Mouse (Mus musculus) forebrain, embryonic 14.5 days (tissue): Measurements from ENCODE around the gene Akap2. TPM values are rescaled to one million over a fixed set of nuclear protein-coding genes. Genes with fewer than 3 reads are reported as not detected.

Experiments
- ATAC-seq: fragments of 200-750 bp; cut with Nextera tagmentation; 2 replicates; pipeline ENCODE4 v1.8.0; 2017; ENCODE audit warnings: mild to moderate bottlenecking, moderate library complexity
- DNase-seq: peaks from one replicate; pipeline ENCODE4 v3.0.0-alpha.2; 2015; ENCODE audit warnings: low spot score
- H3K27ac ChIP-seq: fragments of 300-500 bp; sonication (generic); 2 replicates; pipeline ENCODE4 v1.5.1; 2014; ENCODE audit warnings: low read depth, mild to moderate bottlenecking, control low read depth, low read length, moderate library complexity
- H3K27me3 ChIP-seq: fragments of 300-500 bp; sonication (generic); replicated peaks from 2 replicates; pipeline ENCODE4 v1.6.1; 2014; ENCODE audit warnings: low read length, control low read depth, mixed read lengths; ENCODE audit not compliant: control insufficient read depth, insufficient read depth
- H3K36me3 ChIP-seq: fragments of 300-500 bp; sonication (generic); 2 replicates; pipeline ENCODE4 v1.6.1; 2014; ENCODE audit warnings: low read length, control low read depth; ENCODE audit not compliant: control insufficient read depth, insufficient read depth
- H3K4me1 ChIP-seq: fragments of 300-500 bp; sonication (generic); 2 replicates; pipeline ENCODE4 v1.6.1; 2014; ENCODE audit warnings: antibody characterized with exemption, low read length, control low read depth; ENCODE audit not compliant: control insufficient read depth, insufficient read depth
- H3K4me2 ChIP-seq: fragments of 300-500 bp; sonication (generic); 2 replicates; pipeline ENCODE4 v1.6.1; 2014; ENCODE audit warnings: mild to moderate bottlenecking, control low read depth, low read length
- H3K4me3 ChIP-seq: fragments of 300-500 bp; sonication (generic); 2 replicates; pipeline ENCODE4 v1.5.1; 2014; ENCODE audit warnings: low read depth, low read length, control low read depth
- H3K9ac ChIP-seq: fragments of 300-500 bp; sonication (generic); 2 replicates; pipeline ENCODE4 v1.6.1; 2014; ENCODE audit warnings: mild to moderate bottlenecking, low read length, control low read depth, moderate library complexity
- H3K9me3 ChIP-seq: fragments of 300-500 bp; sonication (generic); replicated peaks from 2 replicates; pipeline ENCODE4 v1.6.1; 2016; ENCODE audit warnings: low read length, control low read depth, mixed read lengths; ENCODE audit not compliant: control insufficient read depth
- WGBS: fragments of 180-500 bp; shearing (Covaris S2); extraction: QIAGEN DNeasy Blood & Tissue Kit; methylation state at CpG from one replicate; pipeline ENCODE4 v1.1.7; 2014; 5-methylcytosine and 5-hydroxymethylcytosine counted together
- polyA plus RNA-seq: library from polyadenylated mRNA; unstranded; fragments of >200 nt; fragmentation: Nextera tagmentation; extraction: Ambion mirVana; gene quantifications from 2 replicates; pipeline ENCODE4 v1.2.1, GENCODE M21; 2014

The Akap2 gene
- polyA plus RNA-seq, 1 experiment from 2014 or later, result 5.0 TPM

DNA sequence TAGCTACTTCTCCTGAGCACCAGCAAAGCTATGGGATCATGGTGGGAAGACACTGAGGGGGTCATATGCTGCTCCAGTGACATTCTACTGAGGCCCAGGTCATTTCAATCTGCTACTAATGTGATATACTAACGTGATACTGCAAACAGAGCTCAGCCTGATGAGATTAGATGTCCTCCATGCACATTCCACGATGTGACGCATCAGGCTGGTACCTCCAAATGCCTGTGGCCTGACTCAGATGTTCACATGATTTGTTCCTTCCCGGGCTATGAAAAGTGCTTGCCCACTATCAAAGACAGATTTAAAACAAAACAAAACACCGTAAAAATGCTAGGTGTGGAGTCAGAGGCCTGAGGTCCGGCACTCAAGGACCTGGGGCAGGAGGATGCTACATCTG, 87.4 kb downstream of the Akap2 start:
- H3K4me3 ChIP-seq, result no peak overlapping the region
- WGBS, result 84% methylated on average over 6 of the region's 6 CpGs
- no peaks in the 10 kb centered on the region for H3K36me3 ChIP-seq
- DNase-seq (no peak), ATAC-seq (no peak)
- no peak overlapping the region for H3K4me2 ChIP-seq
- H3K27ac ChIP-seq, result no peak overlapping the region
- no peaks in the 10 kb centered on the region for H3K27me3 ChIP-seq
- H3K4me1 ChIP-seq, result no peaks in the 10 kb centered on the region
- H3K9me3 ChIP-seq, result no peaks in the 10 kb centered on the region
- no peak overlapping the region for H3K9ac ChIP-seq

GRCm38 (mm10) chr4:57809449-57809848, 92.0 kb downstream of the Akap2 start:
- Histone ChIP-seq H3K27ac (no peak overlapping the region), H3K9ac (no peak overlapping the region), H3K4me3 (no peak overlapping the region), H3K4me1 (no peaks in the 10 kb centered on the region), H3K36me3 (no peaks in the 10 kb centered on the region), H3K9me3 (no peaks in the 10 kb centered on the region), H3K27me3 (no peaks in the 10 kb centered on the region), H3K4me2 (no peak overlapping the region)
- DNase-seq (no peak), ATAC-seq (no peak)
- 92% methylated on average over 4 of the region's 4 CpGs for WGBS

- no peaks in the 10 kb centered on the region for H3K4me1 ChIP-seq
- H3K9me3 ChIP-seq, result no peaks in the 10 kb centered on the region
- ATAC-seq (no peak), DNase-seq (no peak)
- no peak overlapping the region for H3K9ac ChIP-seq
- no peak overlapping the region for H3K4me3 ChIP-seq
- no peak overlapping the region for H3K27ac ChIP-seq
- H3K4me2 ChIP-seq, result no peak overlapping the region
- no peaks in the 10 kb centered on the region for H3K27me3 ChIP-seq
- H3K36me3 ChIP-seq, result no peaks in the 10 kb centered on the region
- 82% methylated on average over 1 of the region's 1 CpGs for WGBS
These were observed 94.6 kb downstream of the Akap2 start for GRCm38 (mm10) chr4:57812075-57812474.

DNA sequence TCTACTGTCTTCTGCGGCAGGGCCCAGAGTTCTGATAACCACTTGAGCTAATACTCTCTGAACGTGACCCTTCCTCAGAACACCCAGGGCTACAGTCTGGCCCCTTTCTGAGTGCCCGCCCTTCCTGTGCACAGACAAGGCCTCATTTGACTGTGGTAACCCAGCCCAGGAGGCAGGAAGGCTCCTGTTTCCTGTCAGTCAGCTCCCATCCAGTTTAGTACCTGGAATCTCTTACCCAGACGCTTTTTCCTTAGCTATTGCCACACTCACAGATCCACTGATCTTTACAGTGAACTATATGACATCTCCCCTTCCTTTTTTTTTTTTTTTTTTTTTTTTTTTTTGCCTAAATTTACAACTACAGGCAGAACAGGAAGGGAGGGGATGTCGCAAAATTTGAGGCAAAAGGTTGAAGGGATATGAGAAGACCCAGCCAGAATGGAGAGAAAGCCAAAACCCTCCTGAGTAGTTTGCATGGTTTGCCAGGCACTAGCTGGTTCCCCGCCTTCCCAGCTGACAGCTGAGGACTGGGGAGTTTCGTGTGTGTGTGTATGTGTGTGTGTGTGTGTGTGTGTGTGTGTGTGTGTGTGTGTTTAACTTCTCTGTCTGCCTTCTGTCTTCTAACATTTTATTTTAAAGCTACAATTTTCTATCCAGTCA, 95.6 kb downstream of the Akap2 start:
- Histone ChIP-seq H3K9me3 (no peaks in the 10 kb centered on the region), H3K4me1 (no peaks in the 10 kb centered on the region), H3K4me2 (no peak overlapping the region), H3K36me3 (no peaks in the 10 kb centered on the region), H3K9ac (no peak overlapping the region), H3K27ac (no peak overlapping the region), H3K4me3 (no peak overlapping the region), H3K27me3 (no peaks in the 10 kb centered on the region)
- 57% methylated on average over 7 of the region's 7 CpGs for WGBS
- DNase-seq (no peak), ATAC-seq (no peak)

DNA sequence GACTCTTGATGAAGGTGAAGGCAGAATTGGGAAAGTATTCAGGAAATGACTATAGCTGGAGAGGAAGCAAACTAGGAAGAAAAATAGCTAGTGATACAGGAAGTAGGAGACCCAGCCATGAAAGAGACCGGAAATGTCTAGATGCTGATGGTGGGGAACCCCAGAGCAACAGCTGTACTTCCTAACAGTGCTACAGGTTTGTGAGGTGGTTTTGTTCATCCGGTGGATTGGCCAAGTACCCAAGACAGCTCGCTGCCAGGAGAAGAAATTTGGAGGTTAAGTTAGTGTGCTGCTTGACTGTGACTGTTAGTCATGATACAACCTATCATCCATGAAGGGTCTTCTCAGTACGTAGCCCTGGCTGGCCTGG, 96.1 kb downstream of the Akap2 start:
- Histone ChIP-seq H3K27me3 (no peaks in the 10 kb centered on the region), H3K4me2 (no peak overlapping the region), H3K27ac (no peak overlapping the region), H3K36me3 (no peaks in the 10 kb centered on the region), H3K9me3 (no peaks in the 10 kb centered on the region), H3K4me1 (no peaks in the 10 kb centered on the region), H3K4me3 (no peak overlapping the region), H3K9ac (no peak overlapping the region)
- WGBS, result 91% methylated on average over 4 of the region's 4 CpGs
- DNase-seq (no peak), ATAC-seq (no peak)

DNA sequence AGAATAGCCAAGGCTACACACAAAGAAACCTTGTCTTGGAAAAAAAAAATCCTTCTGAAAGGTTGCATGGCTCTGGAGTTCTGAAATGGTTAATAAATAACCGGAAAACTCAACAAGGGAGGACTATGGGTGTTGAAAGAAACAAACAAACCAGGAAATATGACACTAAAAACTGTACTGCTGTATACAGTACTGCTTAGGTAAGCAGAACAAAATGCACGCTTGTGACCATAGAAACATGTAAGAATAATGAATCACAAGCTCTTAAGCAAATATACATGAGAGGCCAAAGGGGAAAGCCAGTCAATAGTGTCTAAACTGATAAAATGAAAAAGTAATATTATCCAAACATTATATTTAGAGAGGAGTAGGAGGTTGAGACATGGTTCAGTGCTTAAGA, 97.9 kb downstream of the Akap2 start:
- no peaks in the 10 kb centered on the region for H3K36me3 ChIP-seq
- H3K4me3 ChIP-seq, result no peak overlapping the region
- no peaks in the 10 kb centered on the region for H3K4me1 ChIP-seq
- H3K9me3 ChIP-seq, result no peaks in the 10 kb centered on the region
- no peaks in the 10 kb centered on the region for H3K27me3 ChIP-seq
- H3K9ac ChIP-seq, result no peak overlapping the region
- 89% methylated on average over 2 of the region's 2 CpGs for WGBS
- no peak overlapping the region for H3K27ac ChIP-seq
- no peak for DNase-seq
- no peak for ATAC-seq
- no peak overlapping the region for H3K4me2 ChIP-seq

DNA sequence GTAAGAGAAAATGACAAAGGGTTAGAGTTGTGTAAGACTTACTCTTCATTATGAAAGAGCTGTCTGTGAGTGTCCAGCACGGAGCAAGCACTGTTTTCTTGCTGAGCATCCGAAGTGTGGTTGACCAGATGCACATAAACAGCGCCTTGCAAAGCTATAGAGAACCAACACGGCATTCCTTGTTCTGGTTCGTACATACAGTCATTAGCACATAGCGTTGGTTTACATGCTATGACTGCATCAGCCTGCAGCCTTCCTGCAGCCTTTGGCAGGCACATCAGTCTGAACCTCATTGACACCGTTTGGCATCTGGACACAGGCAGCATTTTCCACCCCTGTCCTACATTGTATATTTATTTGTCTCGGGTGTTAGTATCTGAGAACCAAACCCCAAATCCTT, 98.7 kb downstream of the Akap2 start:
- Histone ChIP-seq H3K9ac (no peak overlapping the region), H3K9me3 (no peaks in the 10 kb centered on the region), H3K4me3 (no peak overlapping the region), H3K4me1 (no peaks in the 10 kb centered on the region), H3K27ac (no peak overlapping the region), H3K27me3 (no peaks in the 10 kb centered on the region), H3K4me2 (no peak overlapping the region), H3K36me3 (no peaks in the 10 kb centered on the region)
- ATAC-seq, result no peak
- DNase-seq, result no peak
- 93% methylated on average over 8 of the region's 8 CpGs for whole genome bisulfite sequencing

- 91% methylated on average over 24 of the region's 24 CpGs for WGBS
- Histone ChIP-seq H3K4me3 (no peak overlapping the region), H3K9me3 (no peaks in the 10 kb centered on the region), H3K4me1 (peaks cover 13% of the 10 kb centered on the region; the same call in 1 of the 2 replicates), H3K27ac (no peak overlapping the region), H3K36me3 (no peaks in the 10 kb centered on the region), H3K27me3 (no peaks in the 10 kb centered on the region), H3K9ac (no peak overlapping the region), H3K4me2 (no peak overlapping the region)
- ATAC-seq, result no peak
- no peak for DNase-seq
These were observed 103.5 kb downstream of the Akap2 start for GRCm38 (mm10) chr4:57820839-57821374.

GRCm38 (mm10) chr4:57821556-57822356, 104.3 kb downstream of the Akap2 start:
- no peak overlapping the region for H3K4me3 ChIP-seq
- peak overlapping the region; percentile 35 for H3K4me2 ChIP-seq
- peak overlapping the region; percentile 52; the same call in 1 of the 2 replicates for H3K27ac ChIP-seq
- DNase-seq, result peak; percentile 59
- peak overlapping the region; percentile 49 for H3K9ac ChIP-seq
- peaks cover 13% of the 10 kb centered on the region; the same call in 1 of the 2 replicates for H3K4me1 ChIP-seq
- no peaks in the 10 kb centered on the region for H3K27me3 ChIP-seq
- no peaks in the 10 kb centered on the region for H3K9me3 ChIP-seq
- no peaks in the 10 kb centered on the region for H3K36me3 ChIP-seq
- peak; percentile 77 for ATAC-seq
- WGBS, result 5% methylated on average over 11 of the region's 11 CpGs
